Mouse (Mus musculus) lung, postnatal 0 days (tissue): ENCODE data around the gene Map3k15.

Experiments
- CTCF ChIP-seq: IDR thresholded peaks from 2 replicates; pipeline ENCODE4 v1.5.1; 2016; ENCODE audit warnings: antibody characterized with exemption, mild to moderate bottlenecking
- EP300 ChIP-seq: IDR thresholded peaks from 2 replicates; pipeline ENCODE4 v1.6.1; 2016; ENCODE audit warnings: antibody characterized with exemption, mild to moderate bottlenecking, control low read depth

- TF ChIP-seq EP300 (no peak), CTCF (no peak)
Observed at GRCm38 (mm10) chrX:160136153-160136552, 147.9 kb downstream of the Map3k15 start.
